Mouse (Mus musculus): Measurements from ENCODE around the gene Kcna5. TPM values are rescaled to one million over a fixed set of nuclear protein-coding genes. Genes with fewer than 3 reads are reported as not detected.

The Kcna5 gene
- polyA plus RNA-seq, 1 experiment from 2014 or later: 6.2 TPM

- Histone ChIP-seq H3K27ac (replicated peaks) (no peak overlapping the region), H3K4me3 (no peak overlapping the region), H3K4me1 (peaks cover 7% of the 10 kb centered on the region), H3K36me3 (no peaks in the 10 kb centered on the region), H3K4me2 (no peak overlapping the region), H3K9me3 (no peaks in the 10 kb centered on the region), H3K27me3 (replicated peaks) (peaks cover 18% of the 10 kb centered on the region), H3K9ac (no peak overlapping the region)
- no peak for ATAC-seq (ENCODE audit: extremely low read depth, insufficient number of reproducible peaks, low FRiP score, low TSS enrichment)
- WGBS: 19% methylated on average over 8 of the region's 8 CpGs
Observed at GRCm38 (mm10) chr6:126500088-126500487, 35.1 kb downstream of the Kcna5 start.

DNA sequence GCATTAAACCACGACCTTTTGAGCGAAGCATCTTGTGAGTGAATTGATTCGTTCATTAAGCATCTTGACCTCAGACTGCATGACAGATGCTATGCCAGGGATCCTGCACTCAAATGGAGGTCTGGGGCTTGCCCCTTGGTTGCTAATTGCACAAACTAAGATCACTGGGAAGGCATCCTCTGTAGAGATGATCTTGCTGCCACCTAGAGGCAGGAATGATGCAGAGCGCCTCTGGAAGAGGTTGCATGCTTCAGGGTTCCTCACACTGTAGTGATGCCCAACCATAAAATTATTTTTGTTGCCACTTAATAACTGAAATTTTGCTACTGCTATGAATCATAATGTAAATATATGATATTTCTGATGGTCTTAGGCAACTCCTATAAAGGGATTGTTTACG is 37.3 kb downstream of the Kcna5 start:
- no peaks in the 10 kb centered on the region for H3K36me3 ChIP-seq
- ATAC-seq (ENCODE audit: extremely low read depth, insufficient number of reproducible peaks, low FRiP score, low TSS enrichment): no peak
- no peak overlapping the region for H3K4me3 ChIP-seq
- H3K27me3 ChIP-seq (replicated peaks): peaks cover 18% of the 10 kb centered on the region
- WGBS: 57% methylated on average over 5 of the region's 5 CpGs
- no peak overlapping the region for H3K4me2 ChIP-seq
- no peaks in the 10 kb centered on the region for H3K9me3 ChIP-seq
- peaks cover 5% of the 10 kb centered on the region for H3K4me1 ChIP-seq
- H3K9ac ChIP-seq: no peak overlapping the region
- H3K27ac ChIP-seq (replicated peaks): no peak overlapping the region

- WGBS: 54% methylated on average over 6 of the region's 6 CpGs
- no peaks in the 10 kb centered on the region for H3K9me3 ChIP-seq
- H3K27me3 ChIP-seq (replicated peaks): peaks cover 18% of the 10 kb centered on the region
- no peak for ATAC-seq (ENCODE audit: extremely low read depth, insufficient number of reproducible peaks, low FRiP score, low TSS enrichment)
- no peaks in the 10 kb centered on the region for H3K4me1 ChIP-seq
- H3K36me3 ChIP-seq: no peaks in the 10 kb centered on the region
- H3K9ac ChIP-seq: no peak overlapping the region
- H3K27ac ChIP-seq (replicated peaks): no peak overlapping the region
- no peak overlapping the region for H3K4me2 ChIP-seq
- H3K4me3 ChIP-seq: no peak overlapping the region
Observed at GRCm38 (mm10) chr6:126497173-126497839, 37.9 kb downstream of the Kcna5 start.

DNA sequence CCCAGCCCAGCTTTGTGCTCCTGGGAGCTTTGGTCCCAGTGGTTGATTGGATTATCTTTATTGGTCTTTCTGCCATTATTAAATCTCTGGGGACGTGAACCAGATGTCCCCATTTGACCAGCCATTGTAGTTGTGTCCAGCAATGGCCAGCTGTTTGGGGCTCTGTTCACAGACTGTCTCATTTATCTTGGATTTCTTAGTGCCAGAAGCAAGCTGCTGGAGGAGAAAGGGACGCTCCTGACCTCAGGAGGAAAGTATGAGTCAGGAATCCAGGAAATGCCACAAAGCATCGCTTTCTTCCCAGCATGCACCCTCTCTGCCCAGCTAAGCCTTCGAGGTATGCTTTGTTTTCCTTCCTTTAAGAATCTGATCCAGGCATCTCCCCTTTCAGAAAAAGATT is 48.1 kb downstream of the Kcna5 start:
- Histone ChIP-seq H3K9ac (no peak overlapping the region), H3K36me3 (no peaks in the 10 kb centered on the region), H3K4me2 (no peak overlapping the region), H3K9me3 (no peaks in the 10 kb centered on the region), H3K27ac (replicated peaks) (no peak overlapping the region), H3K27me3 (replicated peaks) (no peaks in the 10 kb centered on the region), H3K4me1 (peaks cover 14% of the 10 kb centered on the region), H3K4me3 (no peak overlapping the region)
- no peak for ATAC-seq (ENCODE audit: extremely low read depth, insufficient number of reproducible peaks, low FRiP score, low TSS enrichment)
- WGBS: 32% methylated on average over 4 of the region's 4 CpGs

- 35% methylated on average over 4 of the region's 4 CpGs for WGBS
- Histone ChIP-seq H3K4me1 (peaks cover 18% of the 10 kb centered on the region), H3K4me2 (no peak overlapping the region), H3K27ac (replicated peaks) (peak overlapping the region; percentile 28; the same call in 1 of the 2 replicates), H3K36me3 (no peaks in the 10 kb centered on the region), H3K27me3 (replicated peaks) (no peaks in the 10 kb centered on the region), H3K9me3 (no peaks in the 10 kb centered on the region), H3K4me3 (no peak overlapping the region), H3K9ac (no peak overlapping the region)
- ATAC-seq (ENCODE audit: extremely low read depth, insufficient number of reproducible peaks, low FRiP score, low TSS enrichment): peak; percentile 31; the same call in 1 of the 2 replicates
Observed at GRCm38 (mm10) chr6:126484887-126485286, 50.3 kb downstream of the Kcna5 start.

- Histone ChIP-seq H3K27me3 (replicated peaks) (no peaks in the 10 kb centered on the region), H3K9me3 (no peaks in the 10 kb centered on the region), H3K9ac (no peak overlapping the region), H3K4me2 (no peak overlapping the region), H3K27ac (replicated peaks) (no peak overlapping the region), H3K4me3 (no peak overlapping the region), H3K4me1 (peaks cover 18% of the 10 kb centered on the region), H3K36me3 (no peaks in the 10 kb centered on the region)
- WGBS: 75% methylated on average over 11 of the region's 11 CpGs
- ATAC-seq (ENCODE audit: extremely low read depth, insufficient number of reproducible peaks, low FRiP score, low TSS enrichment): no peak
Observed at GRCm38 (mm10) chr6:126483264-126483867, 51.8 kb downstream of the Kcna5 start.

Other genes starting within 250 kb of the Kcna5 start
- gene Kcna1, start 111.0 kb upstream of the Kcna5 start, polyA plus RNA-seq (2015; fragmentation: Nextera tagmentation; extraction: Ambion mirVana): 0.10 and 0.23 TPM in 2 replicates
- 0.61 and 1.4 TPM in 2 replicates for gene Kcna6, start 205.3 kb upstream of the Kcna5 start, polyA plus RNA-seq (2015; fragmentation: Nextera tagmentation; extraction: Ambion mirVana)

All from heart, embryonic 13.5 days (tissue).